Mouse (Mus musculus): ENCODE measurements around the gene Hhatl.

DNA sequence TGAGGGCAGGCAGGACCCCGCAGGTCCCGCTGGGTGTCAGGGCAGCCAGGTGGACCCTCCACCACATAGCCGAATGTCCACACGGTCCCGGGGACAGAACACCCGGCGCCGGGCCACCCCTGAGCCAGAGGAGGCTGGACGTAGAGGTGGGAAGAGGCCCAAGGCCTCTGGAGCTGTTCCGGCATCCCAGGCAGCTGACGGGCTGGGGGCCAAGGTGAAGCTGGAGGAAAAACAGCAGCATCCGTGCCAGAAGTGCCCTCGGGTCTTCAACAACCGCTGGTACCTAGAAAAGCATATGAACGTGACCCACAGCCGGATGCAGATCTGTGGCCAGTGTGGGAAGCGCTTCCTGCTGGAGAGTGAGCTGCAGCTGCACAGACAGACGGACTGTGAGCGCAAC lies 28.6 kb downstream of the Hhatl start:
- TF ChIP-seq GATA1 (IDR thresholded peaks at IDR 0.05; ENCODE audit: borderline replicate concordance, low read length) (no peak), FLI1 (IDR thresholded peaks at IDR 0.05; ENCODE audit: low read length) (no peak)

All from megakaryocyte, embryonic 14.5 days (primary cell).